Mouse (Mus musculus): ENCODE measurements around the gene Cdk2.

DNA sequence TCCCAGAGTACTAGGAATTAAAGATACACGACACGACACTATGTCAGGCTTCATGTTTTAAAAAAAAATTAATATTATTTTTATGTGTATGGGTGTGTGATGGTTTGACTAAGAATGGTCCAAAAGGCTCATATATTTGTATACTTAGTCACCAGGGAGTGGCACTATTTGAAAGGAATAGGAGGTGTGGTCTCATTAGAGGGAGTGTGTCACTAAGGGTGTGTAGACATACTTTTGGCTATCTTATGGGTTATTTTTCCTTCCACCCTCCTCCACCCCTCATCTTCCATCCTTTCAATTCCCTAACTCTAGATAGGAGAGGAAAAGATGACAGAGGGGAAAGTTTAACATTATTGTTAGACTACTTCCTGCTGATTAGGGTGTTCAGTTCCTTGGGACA, 39.0 kb downstream of the Cdk2 start:
- no peak for TF ChIP-seq CTCF (IDR thresholded peaks at IDR 0.05; ENCODE audit: low read depth, low read length)
- no peak for TF ChIP-seq POLR2A (IDR thresholded peaks at IDR 0.05; ENCODE audit: extremely low read depth, insufficient read depth, low read length)

Data from liver, adult 2 months (tissue).